Mouse (Mus musculus): ENCODE results near the gene Pigq. TPM values are rescaled to one million over a fixed set of nuclear protein-coding genes. Genes with fewer than 3 reads are reported as not detected.

Pigq gene
- 51.1 and 58.4 TPM in 2 replicates for polyA plus RNA-seq (2015; fragmentation: Nextera tagmentation; extraction: Ambion mirVana)

GRCm38 (mm10) chr17:25944366-25945163, at the start of gene Pigq, which contains the start of gene Nhlrc4:
Gene Pigq, minus strand, starts transcription at chr17:25944936.
Gene Nhlrc4, minus strand, starts transcription at chr17:25944961.
- no peak for ATAC-seq (ENCODE audit: insufficient number of reproducible peaks, low FRiP score, low TSS enrichment, low read depth)
- H3K36me3 ChIP-seq = no peaks in the 10 kb centered on the region
- 0 out of 2 replicates have a peak, but pooled peaks cover under 1% of the 10 kb centered on the region for H3K27me3 ChIP-seq
- no peak within 1 kb of the TSS for H3K4me2 ChIP-seq (replicated peaks)
- H3K9ac ChIP-seq = no peak within 1 kb of the TSS
- H3K9me3 ChIP-seq (replicated peaks) = no peaks in the 10 kb centered on the region
- 50% methylated on average over 6 of the region's 6 CpGs for WGBS
- H3K4me1 ChIP-seq = peaks cover 23% of the 10 kb centered on the region
- H3K27ac ChIP-seq (replicated peaks) = no peak within 1 kb of the TSS
- no peak within 1 kb of the TSS for H3K4me3 ChIP-seq (replicated peaks)

GRCm38 (mm10) chr17:25993489-25993888, 48.8 kb upstream of the Pigq start:
- Histone ChIP-seq H3K4me1 (no peaks in the 10 kb centered on the region), H3K9me3 (replicated peaks) (no peaks in the 10 kb centered on the region), H3K4me2 (replicated peaks) (no peak overlapping the region), H3K4me3 (replicated peaks) (no peak overlapping the region), H3K36me3 (peaks cover 80% of the 10 kb centered on the region), H3K27me3 (no peaks in the 10 kb centered on the region), H3K9ac (no peak overlapping the region), H3K27ac (replicated peaks) (no peak overlapping the region)
- 89% methylated on average over 3 of the region's 3 CpGs for WGBS
- no peak for ATAC-seq (ENCODE audit: insufficient number of reproducible peaks, low FRiP score, low TSS enrichment, low read depth)

GRCm38 (mm10) chr17:25992274-25992673, 47.5 kb upstream of the Pigq start:
- Histone ChIP-seq H3K27ac (replicated peaks) (no peak overlapping the region), H3K9ac (no peak overlapping the region), H3K4me1 (no peaks in the 10 kb centered on the region), H3K27me3 (no peaks in the 10 kb centered on the region), H3K4me3 (replicated peaks) (no peak overlapping the region), H3K4me2 (replicated peaks) (no peak overlapping the region), H3K36me3 (peaks cover 69% of the 10 kb centered on the region), H3K9me3 (replicated peaks) (no peaks in the 10 kb centered on the region)
- 97% methylated on average over 4 of the region's 4 CpGs for WGBS
- ATAC-seq (ENCODE audit: insufficient number of reproducible peaks, low FRiP score, low TSS enrichment, low read depth) = no peak

DNA sequence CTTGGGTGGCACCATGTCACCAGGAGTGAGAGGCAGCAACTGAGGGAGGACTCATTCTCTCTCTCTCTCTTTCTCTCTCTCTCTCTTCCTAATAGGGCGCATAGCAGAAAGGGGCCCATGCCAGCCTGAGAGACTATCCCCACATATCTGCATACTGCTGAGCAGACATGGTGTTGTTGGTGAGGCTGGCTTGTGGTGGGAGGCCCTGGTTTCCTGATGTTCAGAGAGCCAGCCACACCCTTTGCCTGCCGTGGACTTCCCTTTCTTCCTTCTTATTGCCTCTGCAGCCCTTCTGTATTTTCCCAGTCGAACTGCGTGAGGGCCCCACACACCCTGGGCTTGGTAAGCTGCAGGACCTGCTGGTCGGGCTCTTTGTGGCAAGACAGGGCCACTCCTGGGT, 45.6 kb upstream of the Pigq start:
- no peak for ATAC-seq (ENCODE audit: insufficient number of reproducible peaks, low FRiP score, low TSS enrichment, low read depth)
- Histone ChIP-seq H3K36me3 (peaks cover 58% of the 10 kb centered on the region), H3K4me2 (replicated peaks) (no peak overlapping the region), H3K27me3 (no peaks in the 10 kb centered on the region), H3K9me3 (replicated peaks) (no peaks in the 10 kb centered on the region), H3K9ac (no peak overlapping the region), H3K4me3 (replicated peaks) (no peak overlapping the region), H3K27ac (replicated peaks) (no peak overlapping the region), H3K4me1 (peaks cover 6% of the 10 kb centered on the region; the same call in 1 of the 2 replicates)
- WGBS = 88% methylated on average over 5 of the region's 5 CpGs

DNA sequence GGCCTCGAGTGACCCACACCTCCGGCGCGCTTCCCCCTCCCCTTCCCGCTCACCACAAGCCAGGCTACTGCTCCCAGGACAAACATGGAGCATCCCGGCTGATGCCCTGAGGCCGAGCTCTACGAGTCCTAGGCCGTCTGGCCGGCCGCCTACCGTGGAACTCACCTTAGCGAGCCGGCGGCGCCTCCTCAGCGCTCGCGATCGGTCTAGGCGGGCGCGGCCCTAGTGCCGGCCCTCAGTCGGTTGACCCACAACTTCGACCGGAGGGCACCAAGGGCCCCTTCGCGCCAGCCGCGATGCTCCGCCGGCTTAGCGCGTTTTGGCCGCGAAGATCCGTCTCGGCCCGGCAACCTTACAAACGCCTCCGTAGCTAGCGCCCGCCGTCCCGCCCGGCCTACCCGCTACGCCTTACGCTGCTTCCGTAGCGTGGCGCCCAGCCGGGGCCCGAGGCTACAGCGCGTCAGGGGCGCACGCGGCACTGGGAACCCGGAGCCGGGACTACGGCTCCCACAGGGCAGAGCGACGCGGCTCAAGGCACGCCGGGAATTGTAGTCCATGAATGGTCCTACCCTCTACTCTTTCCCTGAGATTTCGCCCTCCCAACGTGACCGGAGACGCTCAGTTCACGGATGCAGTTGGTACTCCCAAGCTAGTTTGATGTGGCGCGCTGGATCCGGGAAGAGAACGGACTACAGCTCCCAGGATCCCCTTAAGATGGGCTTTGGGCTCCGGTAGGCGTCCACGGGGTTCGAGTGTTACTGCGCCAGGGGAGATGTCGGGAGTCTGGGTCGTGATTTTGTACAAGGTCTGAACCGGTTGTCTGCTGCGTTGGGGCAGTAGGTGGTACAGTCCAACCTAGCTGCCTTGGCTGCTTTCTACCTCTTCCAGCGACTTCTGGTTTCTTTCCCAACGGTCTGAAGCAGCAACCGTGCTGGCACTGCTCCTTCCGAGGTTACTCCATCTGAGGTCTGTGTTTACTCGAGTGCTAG, 40.9 kb upstream of the Pigq start, which contains the start of gene Capn15:
Gene Capn15 (minus strand): TSS at position 491 of the 989 bp plus-strand sequence.
- peak within 1 kb of the TSS; percentile 75 for H3K4me2 ChIP-seq (replicated peaks)
- peak; percentile 99 for ATAC-seq (ENCODE audit: insufficient number of reproducible peaks, low FRiP score, low TSS enrichment, low read depth)

DNA sequence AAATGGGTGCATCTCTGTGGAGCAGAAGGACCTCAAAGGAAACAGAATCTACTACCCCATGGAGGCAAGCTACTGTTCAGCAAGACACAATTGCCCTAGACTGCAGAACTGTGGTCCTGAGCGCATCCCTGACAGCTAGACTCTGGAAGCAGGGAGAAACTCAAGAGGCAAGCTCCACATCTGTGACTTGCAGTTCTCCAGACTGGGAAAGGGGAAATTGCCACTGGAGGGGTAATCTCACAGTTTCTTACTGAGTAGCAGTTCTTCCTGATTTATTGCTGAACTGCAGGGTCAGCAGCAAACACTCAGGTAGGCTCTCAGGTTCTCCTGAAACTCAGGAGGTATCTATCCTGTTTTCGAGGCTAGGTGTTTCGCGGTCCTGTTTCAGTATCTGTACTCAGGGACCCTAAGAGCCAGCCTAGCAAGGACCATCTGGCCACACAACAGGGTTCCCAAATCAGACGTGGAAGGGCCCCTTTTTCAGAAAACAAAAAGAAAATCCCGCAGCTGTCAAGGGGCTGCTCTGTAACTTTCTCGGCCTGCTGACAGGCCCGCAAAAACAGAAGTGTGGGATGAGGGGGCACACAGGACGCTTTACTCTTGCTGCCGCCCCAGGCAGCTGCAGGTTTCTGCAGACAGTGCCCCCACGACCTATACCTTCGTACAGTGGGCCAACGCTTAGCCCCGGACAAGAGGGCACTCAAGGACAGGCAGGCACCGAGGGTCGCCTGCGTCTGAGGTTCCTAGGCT, 40.0 kb upstream of the Pigq start:
- WGBS = 9% methylated on average over 17 of the region's 17 CpGs
- peak overlapping the region; percentile 83 for H3K9ac ChIP-seq
- H3K9me3 ChIP-seq (replicated peaks) = no peaks in the 10 kb centered on the region
- no peaks in the 10 kb centered on the region for H3K27me3 ChIP-seq
- H3K27ac ChIP-seq (replicated peaks) = peak overlapping the region; percentile 89
- no peak; the same call in 1 of the 2 replicates for ATAC-seq (ENCODE audit: insufficient number of reproducible peaks, low FRiP score, low TSS enrichment, low read depth)
- H3K4me3 ChIP-seq (replicated peaks) = peak overlapping the region; percentile 94
- H3K4me1 ChIP-seq = peaks cover 42% of the 10 kb centered on the region
- peak overlapping the region; percentile 75 for H3K4me2 ChIP-seq (replicated peaks)
- H3K36me3 ChIP-seq = peaks cover 11% of the 10 kb centered on the region

More for the DNA sequence above, 40.9 kb upstream of the Pigq start, which contains the start of gene Capn15:
- H3K27me3 ChIP-seq = no peaks in the 10 kb centered on the region
- H3K36me3 ChIP-seq = peaks cover 20% of the 10 kb centered on the region
- H3K4me1 ChIP-seq = peaks cover 34% of the 10 kb centered on the region
- WGBS = under 1% methylated on average over 91 of the region's 91 CpGs
- peak within 1 kb of the TSS; percentile 89 for H3K27ac ChIP-seq (replicated peaks)
- peak within 1 kb of the TSS; percentile 83 for H3K9ac ChIP-seq
- no peaks in the 10 kb centered on the region for H3K9me3 ChIP-seq (replicated peaks)
- H3K4me3 ChIP-seq (replicated peaks) = peak within 1 kb of the TSS; percentile 94

DNA sequence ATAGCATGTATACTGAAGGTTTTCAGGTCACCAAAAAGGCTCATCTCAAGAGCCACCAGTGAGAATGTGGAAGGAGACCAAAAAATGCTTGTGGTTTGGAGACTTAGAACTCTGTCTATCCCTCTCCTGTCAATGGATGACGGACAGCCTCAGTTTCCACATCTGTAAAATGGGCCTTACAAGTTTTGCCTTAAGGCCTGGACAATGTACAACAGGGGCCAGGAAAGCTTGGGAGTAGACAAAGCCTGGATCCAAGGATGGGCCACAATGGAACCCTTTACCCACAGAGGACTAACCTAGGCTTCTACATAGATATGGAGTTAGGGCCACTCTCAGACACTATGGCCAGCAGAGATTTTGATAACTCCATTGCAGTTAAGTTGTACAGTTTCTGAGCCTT, 39.3 kb upstream of the Pigq start:
- H3K9ac ChIP-seq = no peak overlapping the region
- WGBS = 100% methylated on average over 1 of the region's 1 CpGs

DNA sequence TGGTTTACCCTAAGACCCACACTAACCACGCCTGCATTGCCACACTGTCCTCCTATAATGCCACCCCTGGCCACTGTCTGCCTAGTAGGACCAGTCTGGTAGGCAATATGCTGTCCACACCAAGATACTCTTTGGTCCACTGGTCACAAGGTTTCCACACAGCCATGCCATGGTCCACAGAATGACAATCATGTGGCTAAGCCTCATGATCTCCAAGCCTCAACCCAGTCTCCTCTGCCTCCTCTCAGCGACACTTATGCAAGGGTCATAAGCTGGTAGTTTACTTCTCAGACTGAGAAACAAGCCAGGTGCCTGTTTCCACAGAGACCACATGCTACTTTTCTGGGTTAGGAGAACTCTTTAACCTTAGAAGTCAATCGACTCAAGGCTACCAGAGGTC, 38.2 kb upstream of the Pigq start:
- H3K36me3 ChIP-seq = 0 out of 2 replicates have a peak, but pooled peaks cover 4% of the 10 kb centered on the region
- no peak overlapping the region for H3K4me3 ChIP-seq (replicated peaks)
- H3K9ac ChIP-seq = no peak overlapping the region
- 86% methylated on average over 3 of the region's 3 CpGs for WGBS
- peaks cover 48% of the 10 kb centered on the region for H3K4me1 ChIP-seq
- H3K27me3 ChIP-seq = no peaks in the 10 kb centered on the region
- no peak overlapping the region for H3K4me2 ChIP-seq (replicated peaks)
- no peak for ATAC-seq (ENCODE audit: insufficient number of reproducible peaks, low FRiP score, low TSS enrichment, low read depth)
- H3K27ac ChIP-seq (replicated peaks) = no peak overlapping the region
- no peaks in the 10 kb centered on the region for H3K9me3 ChIP-seq (replicated peaks)

More for the DNA sequence above, 39.3 kb upstream of the Pigq start:
- H3K27me3 ChIP-seq = no peaks in the 10 kb centered on the region
- peak overlapping the region; percentile 94 for H3K4me3 ChIP-seq (replicated peaks)
- peaks cover 45% of the 10 kb centered on the region for H3K4me1 ChIP-seq
- no peak for ATAC-seq (ENCODE audit: insufficient number of reproducible peaks, low FRiP score, low TSS enrichment, low read depth)
- peak overlapping the region; percentile 89; the same call in 1 of the 2 replicates for H3K27ac ChIP-seq (replicated peaks)
- peak overlapping the region; percentile 75 for H3K4me2 ChIP-seq (replicated peaks)
- H3K36me3 ChIP-seq = 0 out of 2 replicates have a peak, but pooled peaks cover 6% of the 10 kb centered on the region
- no peaks in the 10 kb centered on the region for H3K9me3 ChIP-seq (replicated peaks)

DNA sequence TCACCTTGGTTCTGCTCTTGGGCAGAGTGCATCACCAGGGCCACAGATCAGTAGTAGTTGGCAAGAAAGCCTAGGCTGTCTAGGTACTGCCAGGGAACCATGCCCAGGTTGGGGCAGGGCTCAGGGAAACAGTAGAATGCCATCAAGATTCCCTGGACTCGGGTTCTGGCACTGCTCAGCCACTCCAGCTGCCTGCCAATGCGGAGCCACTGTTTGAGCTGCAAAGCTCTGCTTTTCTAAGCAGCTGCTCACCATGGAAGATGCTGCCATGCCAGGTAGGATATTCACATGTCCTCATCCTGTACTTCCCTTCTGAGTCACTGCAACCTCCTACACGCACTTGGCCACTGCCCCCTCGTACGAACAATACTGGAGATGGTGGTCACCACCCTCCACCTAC, 36.1 kb upstream of the Pigq start:
- H3K4me3 ChIP-seq (replicated peaks) = no peak overlapping the region
- 83% methylated on average over 5 of the region's 5 CpGs for WGBS
- H3K4me2 ChIP-seq (replicated peaks) = no peak overlapping the region
- H3K36me3 ChIP-seq = 0 out of 2 replicates have a peak, but pooled peaks cover 4% of the 10 kb centered on the region
- H3K27ac ChIP-seq (replicated peaks) = no peak overlapping the region
- H3K4me1 ChIP-seq = peaks cover 47% of the 10 kb centered on the region
- H3K27me3 ChIP-seq = no peaks in the 10 kb centered on the region
- H3K9ac ChIP-seq = no peak overlapping the region
- no peak for ATAC-seq (ENCODE audit: insufficient number of reproducible peaks, low FRiP score, low TSS enrichment, low read depth)
- no peaks in the 10 kb centered on the region for H3K9me3 ChIP-seq (replicated peaks)

All from embryonic facial prominence, embryonic 15.5 days (tissue).